ENCODE assay signal across 8 mouse cellular contexts in the genomic region with DNA sequence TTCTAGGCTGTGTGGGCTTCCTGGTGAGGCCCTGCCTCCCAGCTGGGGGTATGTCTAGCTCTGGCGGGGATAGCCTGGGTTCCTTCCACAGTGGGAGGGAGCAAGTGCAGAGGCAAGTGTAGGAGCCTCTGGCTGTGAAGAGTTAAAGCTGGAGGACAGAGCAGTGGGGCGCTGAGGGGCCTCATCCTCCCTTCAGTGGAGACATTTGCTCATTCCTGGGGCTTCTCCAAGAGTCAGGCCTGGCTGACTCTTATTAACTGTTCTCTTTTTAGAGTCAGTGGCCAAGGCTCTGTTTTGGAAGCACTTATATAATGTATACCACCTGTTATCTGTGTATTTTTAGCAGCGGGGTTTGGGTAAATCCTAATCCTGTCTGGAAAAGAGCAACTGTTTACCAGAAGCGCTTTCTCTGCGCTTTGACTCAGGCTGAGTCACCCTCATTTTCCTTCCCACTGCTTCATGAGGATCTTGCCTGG. TPM values are rescaled to one million over a fixed set of nuclear protein-coding genes. Genes with fewer than 3 reads are reported as not detected.
DNase-seq lines count a peak whose midpoint lies in the region; ATAC-seq lines count a peak whose summit lies in the region.

No protein-coding gene starts in this region.

- H3K36me3 ChIP-seq in intestine, embryonic 16.5 days (ENCODE audit: control insufficient read depth, insufficient read depth, low read length): no peaks in the 10 kb centered on the region
- 0 out of 2 replicates have a peak, but pooled peaks cover under 1% of the 10 kb centered on the region for H3K36me3 ChIP-seq in hindbrain, embryonic 10.5 days

- peak; percentile 44 to 76 for DNase-seq in layer of hippocampus, adult 18-20 months (ENCODE audit: low spot score in 2 of 2)
- DNase-seq in layer of hippocampus, postnatal 14 days (ENCODE audit: low spot score in 2 of 2): no peak
- DNase-seq in adipocyte (ENCODE audit: low spot score): peak; percentile 71
- peak; percentile 30 to 54 for DNase-seq in cerebellum, postnatal 14 days
- peak; percentile 90 for DNase-seq in telencephalon, adult 2 months (ENCODE audit: low read depth, low spot score)
- DNase-seq in hindbrain, embryonic 10.5 days (ENCODE audit: low spot score): no peak
- no peak for DNase-seq in urinary bladder, postnatal 10 days (ENCODE audit: low spot score)

- H3K4me2 ChIP-seq in intestine, embryonic 16.5 days (ENCODE audit: low read depth, low read length): peak overlapping the region; percentile 33; the same call in 1 of the 2 replicates

- peak; percentile 80 for ATAC-seq in intestine, embryonic 16.5 days

- no peaks in the 10 kb centered on the region for H3K9me3 ChIP-seq in intestine, embryonic 16.5 days (ENCODE audit: control insufficient read depth, low read length)
- H3K9me3 ChIP-seq in hindbrain, embryonic 10.5 days: no peaks in the 10 kb centered on the region

- no peak overlapping the region for H3K4me3 ChIP-seq in intestine, embryonic 16.5 days (ENCODE audit: low read length)
- no peak overlapping the region for H3K4me3 ChIP-seq in hindbrain, embryonic 10.5 days

- H3K4me1 ChIP-seq in intestine, embryonic 16.5 days (ENCODE audit: control insufficient read depth, insufficient read depth, low read length): peaks cover 31% of the 10 kb centered on the region
- H3K4me1 ChIP-seq in hindbrain, embryonic 10.5 days (replicated peaks): peaks cover 26% of the 10 kb centered on the region

- peak overlapping the region; percentile 86 for H3K27ac ChIP-seq in intestine, embryonic 16.5 days (ENCODE audit: low read length)
- no peak overlapping the region; the same call in 1 of the 2 replicates for H3K27ac ChIP-seq in hindbrain, embryonic 10.5 days

- 35% methylated on average over 5 of the region's 5 CpGs for WGBS in intestine, embryonic 16.5 days
- 53% methylated on average over 5 of the region's 5 CpGs for WGBS in hindbrain, embryonic 10.5 days

- no peak overlapping the region for H3K9ac ChIP-seq in intestine, embryonic 16.5 days (ENCODE audit: low read depth, low read length)

- no peaks in the 10 kb centered on the region for H3K27me3 ChIP-seq in intestine, embryonic 16.5 days (replicated peaks; ENCODE audit: control insufficient read depth, insufficient read depth, low read length)
- no peaks in the 10 kb centered on the region for H3K27me3 ChIP-seq in hindbrain, embryonic 10.5 days (ENCODE audit: insufficient read depth, poor library complexity, severe bottlenecking)

RNA-seq across cellular contexts. Expression of a gene that starts 17.0 kb away (rescaled TPM):
- total RNA-seq in layer of hippocampus, adult 18-20 months (2021): 100 to 1,000 TPM in 1 of 2 experiments, 10 to 100 TPM in 1; 98.0 to 101 TPM
- 10 to 100 TPM; 70.9 to 71.8 TPM for total RNA-seq in layer of hippocampus, postnatal 14 days (2021)
- 115 and 122 TPM in 2 replicates for polyA plus RNA-seq in intestine, embryonic 16.5 days (2015; fragmentation: Nextera tagmentation; extraction: Ambion mirVana)
- polyA plus RNA-seq in hindbrain, embryonic 10.5 days (2016; fragmentation: Nextera tagmentation; extraction: Ambion mirVana): 158 and 185 TPM in 2 replicates

RNA-seq across cellular contexts. Expression of a gene that starts 30.3 kb away (rescaled TPM):
- total RNA-seq in layer of hippocampus, adult 18-20 months (2021): 100 to 1,000 TPM; 186 to 193 TPM
- 100 to 1,000 TPM; 209 to 218 TPM for total RNA-seq in layer of hippocampus, postnatal 14 days (2021)
- polyA plus RNA-seq in intestine, embryonic 16.5 days (2015; fragmentation: Nextera tagmentation; extraction: Ambion mirVana): 55.4 and 57.1 TPM in 2 replicates
- 24.2 and 25.6 TPM in 2 replicates for polyA plus RNA-seq in hindbrain, embryonic 10.5 days (2016; fragmentation: Nextera tagmentation; extraction: Ambion mirVana)

Comparison
In these comparisons a context has a peak if more than half of its experiments do, and no peak if none do; other contexts are left out.
1. DNase-seq: peak in layer of hippocampus, adult 18-20 months (2 of 2), adipocyte (single experiment), cerebellum, postnatal 14 days (2 of 2) and telencephalon, adult 2 months (single experiment); none in layer of hippocampus, postnatal 14 days (0 of 2), hindbrain, embryonic 10.5 days (single experiment) and urinary bladder, postnatal 10 days (single experiment).